Mouse (Mus musculus): Measurements from ENCODE around the gene Il18bp.
A peak's percentile ranks its signal among the peaks of the same experiment; 100 is the strongest.
"Not testable (repeated sequence)": the region's sequence is repeated elsewhere in the genome, so short reads cannot be mapped to it uniquely, and the experiment has no call there.

The Il18bp gene

GRCm38 (mm10) chr7:102018590-102018989, at the start of gene Il18bp:
Il18bp (minus strand) TSS chr7:102018690.
- DNase-seq = no peak

- DNase-seq = no peak
Observed at GRCm38 (mm10) chr7:102066363-102066762, 47.9 kb upstream of the Il18bp start.

GRCm38 (mm10) chr7:102065046-102065891, 46.8 kb upstream of the Il18bp start, which contains the start of the genes Rnf121, Xndc1 and Xntrpc:
Rnf121 (minus strand) TSS chr7:102065469.
Xndc1 (plus strand) TSS chr7:102065511.
Xntrpc (plus strand) TSS chr7:102065713.
- DNase-seq = peak; percentile 94

GRCm38 (mm10) chr7:102064655-102065045, 46.2 kb upstream of the Il18bp start:
- no peak for DNase-seq

- DNase-seq = no peak
Observed at GRCm38 (mm10) chr7:102063891-102064290, 45.4 kb upstream of the Il18bp start.

GRCm38 (mm10) chr7:102062203-102062602, 43.7 kb upstream of the Il18bp start:
- no peak for DNase-seq

GRCm38 (mm10) chr7:102061353-102061752, 42.9 kb upstream of the Il18bp start:
- DNase-seq = no peak

GRCm38 (mm10) chr7:102048524-102048923, 30.0 kb upstream of the Il18bp start:
- peak; percentile 23 for DNase-seq

- peak; percentile 56 for DNase-seq
Observed at GRCm38 (mm10) chr7:102042314-102042713, 23.8 kb upstream of the Il18bp start.

GRCm38 (mm10) chr7:102037318-102037717, 18.8 kb upstream of the Il18bp start:
- DNase-seq = no peak

- peak; percentile 15 for DNase-seq
Observed at GRCm38 (mm10) chr7:102035534-102035933, 17.0 kb upstream of the Il18bp start.

- peak; percentile 54 for DNase-seq
Observed at GRCm38 (mm10) chr7:102034904-102035303, 16.4 kb upstream of the Il18bp start.

- no peak for DNase-seq
Observed at GRCm38 (mm10) chr7:102025187-102026119, 7.0 kb upstream of the Il18bp start.

- DNase-seq = no peak
Observed at GRCm38 (mm10) chr7:102023821-102024220, 5.3 kb upstream of the Il18bp start.

- not testable (repeated sequence) for DNase-seq
Observed at GRCm38 (mm10) chr7:102020934-102021333, 2.4 kb upstream of the Il18bp start.

- DNase-seq = no peak
Observed at GRCm38 (mm10) chr7:102019362-102019761, 872 bp upstream of the Il18bp start.

GRCm38 (mm10) chr7:102018034-102018433, 456 bp downstream of the Il18bp start:
- DNase-seq = peak; percentile 46

GRCm38 (mm10) chr7:102017452-102017851, 1.0 kb downstream of the Il18bp start:
- DNase-seq = peak; percentile 54

GRCm38 (mm10) chr7:102016936-102017335, 1.6 kb downstream of the Il18bp start:
- DNase-seq = peak; percentile 14

GRCm38 (mm10) chr7:102014995-102015394, 3.5 kb downstream of the Il18bp start:
- DNase-seq = no peak

GRCm38 (mm10) chr7:102013416-102013815, 5.1 kb downstream of the Il18bp start:
- DNase-seq = no peak

GRCm38 (mm10) chr7:102011855-102012254, 6.6 kb downstream of the Il18bp start:
- DNase-seq = no peak

- no peak for DNase-seq
Observed at GRCm38 (mm10) chr7:102006520-102006919, 12.0 kb downstream of the Il18bp start.

Data from lung, postnatal 36 days (tissue).